Mouse (Mus musculus): ENCODE results near the gene Aqp1. TPM values are rescaled to one million over a fixed set of nuclear protein-coding genes. Genes with fewer than 3 reads are reported as not detected.

The Aqp1 gene
- polyA plus RNA-seq (2014; fragmentation: Nextera tagmentation; extraction: Ambion mirVana): 2.8 and 5.5 TPM in 2 replicates

GRCm38 (mm10) chr6:55335989-55336514 lies at the start of gene Aqp1:
TSS of gene Aqp1 (plus strand) at chr6:55336432.
- ATAC-seq (ENCODE audit: low FRiP score, low TSS enrichment): peak; percentile 70; the same call in 1 of the 2 replicates
- peaks cover 9% of the 10 kb centered on the region; the same call in 1 of the 2 replicates for H3K4me1 ChIP-seq (ENCODE audit: control insufficient read depth, insufficient read depth, low read length)
- H3K36me3 ChIP-seq (ENCODE audit: control insufficient read depth, insufficient read depth, low read length): no peaks in the 10 kb centered on the region
- no peak within 1 kb of the TSS for H3K4me3 ChIP-seq (ENCODE audit: low read length)
- H3K4me2 ChIP-seq (replicated peaks; ENCODE audit: low read depth, low read length): no peak within 1 kb of the TSS; the same call in 1 of the 2 replicates
- no peak within 1 kb of the TSS for H3K27ac ChIP-seq (ENCODE audit: low read depth, low read length)
- WGBS: 18% methylated on average over 12 of the region's 12 CpGs
- no peak within 1 kb of the TSS; the same call in 1 of the 2 replicates for H3K9ac ChIP-seq (ENCODE audit: low read depth, low read length)
- H3K27me3 ChIP-seq (ENCODE audit: control insufficient read depth, insufficient read depth, low read length): no peaks in the 10 kb centered on the region
- H3K9me3 ChIP-seq (ENCODE audit: control insufficient read depth, low read length): no peaks in the 10 kb centered on the region

- no peak overlapping the region for H3K4me3 ChIP-seq (ENCODE audit: low read length)
- no peak overlapping the region for H3K9ac ChIP-seq (ENCODE audit: low read depth, low read length)
- no peaks in the 10 kb centered on the region for H3K4me1 ChIP-seq (ENCODE audit: control insufficient read depth, insufficient read depth, low read length)
- H3K4me2 ChIP-seq (replicated peaks; ENCODE audit: low read depth, low read length): no peak overlapping the region
- H3K27ac ChIP-seq (ENCODE audit: low read depth, low read length): no peak overlapping the region; the same call in 1 of the 2 replicates
- no peaks in the 10 kb centered on the region for H3K36me3 ChIP-seq (ENCODE audit: control insufficient read depth, insufficient read depth, low read length)
- no peaks in the 10 kb centered on the region for H3K27me3 ChIP-seq (ENCODE audit: control insufficient read depth, insufficient read depth, low read length)
- WGBS: 60% methylated on average over 5 of the region's 5 CpGs
- no peaks in the 10 kb centered on the region for H3K9me3 ChIP-seq (ENCODE audit: control insufficient read depth, low read length)
- ATAC-seq (ENCODE audit: low FRiP score, low TSS enrichment): 0 out of 2 replicates have a peak, but pooled peaks have one; percentile 29
Measured at GRCm38 (mm10) chr6:55288007-55288602, 48.1 kb upstream of the Aqp1 start.

- Histone ChIP-seq H3K27ac (ENCODE audit: low read depth, low read length) (no peak overlapping the region), H3K4me1 (ENCODE audit: control insufficient read depth, insufficient read depth, low read length) (0 out of 2 replicates have a peak, but pooled peaks cover 4% of the 10 kb centered on the region), H3K9ac (ENCODE audit: low read depth, low read length) (no peak overlapping the region), H3K36me3 (ENCODE audit: control insufficient read depth, insufficient read depth, low read length) (no peaks in the 10 kb centered on the region; the same call in 1 of the 2 replicates), H3K4me2 (replicated peaks; ENCODE audit: low read depth, low read length) (no peak overlapping the region), H3K4me3 (ENCODE audit: low read length) (no peak overlapping the region), H3K9me3 (ENCODE audit: control insufficient read depth, low read length) (no peaks in the 10 kb centered on the region), H3K27me3 (ENCODE audit: control insufficient read depth, insufficient read depth, low read length) (no peaks in the 10 kb centered on the region)
- ATAC-seq (ENCODE audit: low FRiP score, low TSS enrichment): peak; percentile 90
- WGBS: 18% methylated on average over 19 of the region's 19 CpGs
Measured at GRCm38 (mm10) chr6:55294549-55295131, 41.6 kb upstream of the Aqp1 start.

GRCm38 (mm10) chr6:55295325-55295724 lies 40.9 kb upstream of the Aqp1 start:
- Histone ChIP-seq H3K9ac (ENCODE audit: low read depth, low read length) (no peak overlapping the region), H3K36me3 (ENCODE audit: control insufficient read depth, insufficient read depth, low read length) (no peaks in the 10 kb centered on the region; the same call in 1 of the 2 replicates), H3K4me3 (ENCODE audit: low read length) (no peak overlapping the region), H3K9me3 (ENCODE audit: control insufficient read depth, low read length) (no peaks in the 10 kb centered on the region), H3K27ac (ENCODE audit: low read depth, low read length) (no peak overlapping the region), H3K4me1 (ENCODE audit: control insufficient read depth, insufficient read depth, low read length) (0 out of 2 replicates have a peak, but pooled peaks cover 4% of the 10 kb centered on the region), H3K27me3 (ENCODE audit: control insufficient read depth, insufficient read depth, low read length) (no peaks in the 10 kb centered on the region), H3K4me2 (replicated peaks; ENCODE audit: low read depth, low read length) (no peak overlapping the region)
- 78% methylated on average over 1 of the region's 1 CpGs for WGBS
- ATAC-seq (ENCODE audit: low FRiP score, low TSS enrichment): no peak

- no peak overlapping the region for H3K4me3 ChIP-seq (ENCODE audit: low read length)
- no peak for ATAC-seq (ENCODE audit: low FRiP score, low TSS enrichment)
- H3K27ac ChIP-seq (ENCODE audit: low read depth, low read length): no peak overlapping the region
- 0 out of 2 replicates have a peak, but pooled peaks cover 4% of the 10 kb centered on the region for H3K4me1 ChIP-seq (ENCODE audit: control insufficient read depth, insufficient read depth, low read length)
- H3K36me3 ChIP-seq (ENCODE audit: control insufficient read depth, insufficient read depth, low read length): peaks cover 3% of the 10 kb centered on the region; the same call in 1 of the 2 replicates
- WGBS: 80% methylated on average over 8 of the region's 8 CpGs
- H3K9ac ChIP-seq (ENCODE audit: low read depth, low read length): no peak overlapping the region
- no peaks in the 10 kb centered on the region for H3K9me3 ChIP-seq (ENCODE audit: control insufficient read depth, low read length)
- no peak overlapping the region for H3K4me2 ChIP-seq (replicated peaks; ENCODE audit: low read depth, low read length)
- H3K27me3 ChIP-seq (ENCODE audit: control insufficient read depth, insufficient read depth, low read length): no peaks in the 10 kb centered on the region
Measured at GRCm38 (mm10) chr6:55299482-55299881, 36.8 kb upstream of the Aqp1 start.

GRCm38 (mm10) chr6:55299917-55300316 lies 36.3 kb upstream of the Aqp1 start:
- no peak for ATAC-seq (ENCODE audit: low FRiP score, low TSS enrichment)
- WGBS: 82% methylated on average over 2 of the region's 2 CpGs

GRCm38 (mm10) chr6:55300704-55301103 lies 35.5 kb upstream of the Aqp1 start:
- 88% methylated on average over 11 of the region's 11 CpGs for WGBS

More at GRCm38 (mm10) chr6:55299917-55300316, 36.3 kb upstream of the Aqp1 start:
- H3K9ac ChIP-seq (ENCODE audit: low read depth, low read length): no peak overlapping the region
- 0 out of 2 replicates have a peak, but pooled peaks cover under 1% of the 10 kb centered on the region for H3K4me1 ChIP-seq (ENCODE audit: control insufficient read depth, insufficient read depth, low read length)
- no peaks in the 10 kb centered on the region for H3K9me3 ChIP-seq (ENCODE audit: control insufficient read depth, low read length)
- no peaks in the 10 kb centered on the region for H3K27me3 ChIP-seq (ENCODE audit: control insufficient read depth, insufficient read depth, low read length)
- H3K36me3 ChIP-seq (ENCODE audit: control insufficient read depth, insufficient read depth, low read length): peaks cover 3% of the 10 kb centered on the region; the same call in 1 of the 2 replicates
- no peak overlapping the region for H3K27ac ChIP-seq (ENCODE audit: low read depth, low read length)
- no peak overlapping the region for H3K4me2 ChIP-seq (replicated peaks; ENCODE audit: low read depth, low read length)
- no peak overlapping the region for H3K4me3 ChIP-seq (ENCODE audit: low read length)

GRCm38 (mm10) chr6:55310179-55310578 lies 26.1 kb upstream of the Aqp1 start:
- Histone ChIP-seq H3K4me3 (ENCODE audit: low read length) (no peak overlapping the region), H3K9ac (ENCODE audit: low read depth, low read length) (no peak overlapping the region), H3K4me2 (replicated peaks; ENCODE audit: low read depth, low read length) (no peak overlapping the region), H3K27me3 (ENCODE audit: control insufficient read depth, insufficient read depth, low read length) (no peaks in the 10 kb centered on the region), H3K4me1 (ENCODE audit: control insufficient read depth, insufficient read depth, low read length) (no peaks in the 10 kb centered on the region), H3K9me3 (ENCODE audit: control insufficient read depth, low read length) (no peaks in the 10 kb centered on the region), H3K27ac (ENCODE audit: low read depth, low read length) (no peak overlapping the region), H3K36me3 (ENCODE audit: control insufficient read depth, insufficient read depth, low read length) (no peaks in the 10 kb centered on the region; the same call in 1 of the 2 replicates)
- WGBS: 44% methylated on average over 2 of the region's 2 CpGs
- no peak for ATAC-seq (ENCODE audit: low FRiP score, low TSS enrichment)

More at GRCm38 (mm10) chr6:55300704-55301103, 35.5 kb upstream of the Aqp1 start:
- H3K4me2 ChIP-seq (replicated peaks; ENCODE audit: low read depth, low read length): no peak overlapping the region
- H3K9me3 ChIP-seq (ENCODE audit: control insufficient read depth, low read length): no peaks in the 10 kb centered on the region
- peaks cover 3% of the 10 kb centered on the region; the same call in 1 of the 2 replicates for H3K36me3 ChIP-seq (ENCODE audit: control insufficient read depth, insufficient read depth, low read length)
- H3K9ac ChIP-seq (ENCODE audit: low read depth, low read length): no peak overlapping the region
- H3K27me3 ChIP-seq (ENCODE audit: control insufficient read depth, insufficient read depth, low read length): no peaks in the 10 kb centered on the region
- H3K27ac ChIP-seq (ENCODE audit: low read depth, low read length): no peak overlapping the region
- H3K4me3 ChIP-seq (ENCODE audit: low read length): no peak overlapping the region
- no peaks in the 10 kb centered on the region for H3K4me1 ChIP-seq (ENCODE audit: control insufficient read depth, insufficient read depth, low read length)
- ATAC-seq (ENCODE audit: low FRiP score, low TSS enrichment): no peak

GRCm38 (mm10) chr6:55311962-55312361 lies 24.3 kb upstream of the Aqp1 start:
- Histone ChIP-seq H3K4me3 (ENCODE audit: low read length) (no peak overlapping the region), H3K4me2 (replicated peaks; ENCODE audit: low read depth, low read length) (no peak overlapping the region), H3K4me1 (ENCODE audit: control insufficient read depth, insufficient read depth, low read length) (no peaks in the 10 kb centered on the region), H3K36me3 (ENCODE audit: control insufficient read depth, insufficient read depth, low read length) (no peaks in the 10 kb centered on the region; the same call in 1 of the 2 replicates), H3K9me3 (ENCODE audit: control insufficient read depth, low read length) (no peaks in the 10 kb centered on the region), H3K27me3 (ENCODE audit: control insufficient read depth, insufficient read depth, low read length) (no peaks in the 10 kb centered on the region), H3K27ac (ENCODE audit: low read depth, low read length) (no peak overlapping the region), H3K9ac (ENCODE audit: low read depth, low read length) (no peak overlapping the region)
- no peak for ATAC-seq (ENCODE audit: low FRiP score, low TSS enrichment)
- 36% methylated on average over 5 of the region's 5 CpGs for WGBS
